In the genomic region with DNA sequence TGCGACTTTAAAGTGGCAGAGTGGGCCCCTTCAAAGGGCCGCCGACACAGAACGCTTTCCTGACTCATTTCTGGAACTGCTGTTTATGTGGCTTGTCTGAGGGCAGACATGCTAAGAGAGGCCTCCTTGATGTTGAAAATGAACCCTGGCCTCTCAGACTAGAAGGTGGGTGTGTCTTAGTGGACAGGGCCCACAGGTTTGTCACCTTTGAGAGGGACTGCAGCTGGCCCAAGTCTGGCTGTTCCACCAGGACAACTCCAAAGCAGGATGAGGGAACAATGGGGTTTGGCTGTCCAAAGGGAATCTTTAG, we compare ENCODE assay signal across 24 mouse cellular contexts. TPM values are rescaled to one million over a fixed set of nuclear protein-coding genes. Genes with fewer than 3 reads are reported as not detected.
DNase-seq lines count a peak whose midpoint lies in the region; ATAC-seq and TF ChIP-seq lines count a peak whose summit lies in the region.
"Had no signal": no experiment of that assay in that cellular context is flagged by ENCODE, and none has a peak within 500 bp of the region (broad histone marks: within the 10 kb centered on the region; RNA-seq: fewer than 3 reads in every experiment).

No protein-coding gene starts in this region.

- no peak for DNase-seq in heart, postnatal 14 days
- DNase-seq in lung, postnatal 0 days (ENCODE audit: low spot score) = no peak
- DNase-seq in lung, postnatal 4 days = no peak
- DNase-seq in stomach, postnatal 0 days (ENCODE audit: low spot score) = no peak
- no peak for DNase-seq in frontal cortex, postnatal 36 days (ENCODE audit: low spot score in 2 of 2)
- DNase-seq: adrenal gland, postnatal 14 days; cerebellum, adult 2 months; gastrocnemius, postnatal 10 days; left cerebral cortex, postnatal 4 days; lung, postnatal 36 days; thymus, adult 2 months had no signal

- WGBS in heart, embryonic 11.5 days (ENCODE audit: insufficient replicate concordance) = 80% methylated on average over 4 of the region's 4 CpGs
- WGBS in lung, postnatal 0 days = 46% methylated on average over 4 of the region's 4 CpGs
- WGBS in embryonic facial prominence, embryonic 15.5 days = 66% methylated on average over 4 of the region's 4 CpGs
- 77% methylated on average over 4 of the region's 4 CpGs for WGBS in limb, embryonic 12.5 days
- 50% methylated on average over 4 of the region's 4 CpGs for WGBS in stomach, postnatal 0 days

- no peak overlapping the region for H3K4me2 ChIP-seq in heart, embryonic 11.5 days
- H3K4me2 ChIP-seq in lung, postnatal 0 days (replicated peaks; ENCODE audit: low read depth, low read length) = no peak overlapping the region
- no peak overlapping the region for H3K4me2 ChIP-seq in embryonic facial prominence, embryonic 15.5 days (replicated peaks)
- H3K4me2 ChIP-seq in limb, embryonic 12.5 days = no peak overlapping the region
- H3K4me2 ChIP-seq in stomach, postnatal 0 days (replicated peaks; ENCODE audit: low read depth) = no peak overlapping the region
- H3K4me2 ChIP-seq: midbrain, embryonic 12.5 days had no signal

- no peak for TF ChIP-seq EP300 in lung, postnatal 0 days (IDR thresholded peaks at IDR 0.05)
- no peak for TF ChIP-seq EP300 in stomach, postnatal 0 days (optimal IDR thresholded peaks at IDR 0.05)

- H3K9me3 ChIP-seq in heart, embryonic 11.5 days (replicated peaks; ENCODE audit: control insufficient read depth, low read length) = no peaks in the 10 kb centered on the region
- H3K9me3 ChIP-seq in lung, postnatal 0 days (ENCODE audit: low read length) = no peaks in the 10 kb centered on the region
- no peaks in the 10 kb centered on the region for H3K9me3 ChIP-seq in embryonic facial prominence, embryonic 15.5 days (replicated peaks)
- H3K9me3 ChIP-seq in limb, embryonic 12.5 days = no peaks in the 10 kb centered on the region
- no peaks in the 10 kb centered on the region for H3K9me3 ChIP-seq in stomach, postnatal 0 days (ENCODE audit: control insufficient read depth, low read length)
- H3K9me3 ChIP-seq: midbrain, embryonic 12.5 days had no signal

- H3K36me3 ChIP-seq in heart, embryonic 11.5 days (ENCODE audit: control insufficient read depth, insufficient read depth, low read length) = no peaks in the 10 kb centered on the region
- H3K36me3 ChIP-seq in lung, postnatal 0 days (ENCODE audit: insufficient read depth, low read length) = no peaks in the 10 kb centered on the region
- H3K36me3 ChIP-seq in embryonic facial prominence, embryonic 15.5 days = no peaks in the 10 kb centered on the region
- H3K36me3 ChIP-seq in limb, embryonic 12.5 days = peaks cover 11% of the 10 kb centered on the region
- H3K36me3 ChIP-seq in stomach, postnatal 0 days (ENCODE audit: control insufficient read depth, insufficient read depth, low read length) = no peaks in the 10 kb centered on the region
- H3K36me3 ChIP-seq: midbrain, embryonic 12.5 days had no signal

- ATAC-seq in heart, embryonic 11.5 days (replicated peaks; ENCODE audit: insufficient number of reproducible peaks, low FRiP score, low TSS enrichment) = no peak
- peak; percentile 9; the same call in 1 of the 2 replicates for ATAC-seq in lung, postnatal 0 days
- no peak for ATAC-seq in embryonic facial prominence, embryonic 15.5 days (ENCODE audit: insufficient number of reproducible peaks, low FRiP score, low TSS enrichment, low read depth)
- ATAC-seq in limb, embryonic 12.5 days (ENCODE audit: insufficient number of reproducible peaks, insufficient read depth, low FRiP score, low TSS enrichment, low read depth) = no peak
- ATAC-seq in stomach, postnatal 0 days (ENCODE audit: low FRiP score, low TSS enrichment) = no peak
- ATAC-seq: activated CD4-positive, CD25-positive, alpha-beta regulatory T cell, adult 4 months had no signal

- no peaks in the 10 kb centered on the region for H3K27me3 ChIP-seq in heart, embryonic 11.5 days (ENCODE audit: control insufficient read depth, insufficient read depth, low read length)
- no peaks in the 10 kb centered on the region for H3K27me3 ChIP-seq in lung, postnatal 0 days (replicated peaks; ENCODE audit: insufficient read depth, low read length)
- H3K27me3 ChIP-seq in embryonic facial prominence, embryonic 15.5 days = no peaks in the 10 kb centered on the region
- H3K27me3 ChIP-seq in limb, embryonic 12.5 days = no peaks in the 10 kb centered on the region
- no peaks in the 10 kb centered on the region for H3K27me3 ChIP-seq in stomach, postnatal 0 days (ENCODE audit: control insufficient read depth, insufficient read depth, low read length)
- H3K27me3 ChIP-seq: midbrain, embryonic 12.5 days; Patski had no signal

- H3K4me3 ChIP-seq in heart, embryonic 11.5 days (ENCODE audit: low read depth, low read length) = no peak overlapping the region
- H3K4me3 ChIP-seq in lung, postnatal 0 days (ENCODE audit: low read depth, low read length) = no peak overlapping the region
- H3K4me3 ChIP-seq in embryonic facial prominence, embryonic 15.5 days (replicated peaks) = no peak overlapping the region
- H3K4me3 ChIP-seq in limb, embryonic 12.5 days (replicated peaks) = no peak overlapping the region
- no peak overlapping the region for H3K4me3 ChIP-seq in stomach, postnatal 0 days (ENCODE audit: low read depth, low read length)
- H3K4me3 ChIP-seq: midbrain, embryonic 12.5 days; myocyte had no signal

- no peak for TF ChIP-seq CTCF in lung, postnatal 0 days (IDR thresholded peaks at IDR 0.05)
- TF ChIP-seq CTCF in stomach, postnatal 0 days (IDR thresholded peaks at IDR 0.05; ENCODE audit: low read depth) = no peak

- H3K9ac ChIP-seq in heart, embryonic 11.5 days (ENCODE audit: low read depth, low read length) = 0 out of 2 replicates have a peak overlapping the region, but pooled peaks have one; percentile 34
- no peak overlapping the region for H3K9ac ChIP-seq in lung, postnatal 0 days (replicated peaks; ENCODE audit: low read depth)
- H3K9ac ChIP-seq in embryonic facial prominence, embryonic 15.5 days = no peak overlapping the region
- no peak overlapping the region for H3K9ac ChIP-seq in limb, embryonic 12.5 days (replicated peaks)
- H3K9ac ChIP-seq in stomach, postnatal 0 days (ENCODE audit: low read length) = no peak overlapping the region
- H3K9ac ChIP-seq: midbrain, embryonic 12.5 days had no signal

- H3K27ac ChIP-seq in heart, embryonic 11.5 days (ENCODE audit: low read depth, low read length) = peak overlapping the region; percentile 66
- no peak overlapping the region for H3K27ac ChIP-seq in lung, postnatal 0 days (ENCODE audit: low read length)
- H3K27ac ChIP-seq in embryonic facial prominence, embryonic 15.5 days (replicated peaks) = peak overlapping the region; percentile 55; the same call in 1 of the 2 replicates
- peak overlapping the region; percentile 62; the same call in 1 of the 2 replicates for H3K27ac ChIP-seq in limb, embryonic 12.5 days
- H3K27ac ChIP-seq in stomach, postnatal 0 days (replicated peaks) = no peak overlapping the region
- H3K27ac ChIP-seq: midbrain, embryonic 12.5 days had no signal

- H3K4me1 ChIP-seq in heart, embryonic 11.5 days (ENCODE audit: control insufficient read depth, insufficient read depth, low read length) = peaks cover 25% of the 10 kb centered on the region
- peaks cover 3% of the 10 kb centered on the region; the same call in 1 of the 2 replicates for H3K4me1 ChIP-seq in lung, postnatal 0 days (ENCODE audit: insufficient read depth, low read depth, low read length)
- peaks cover 55% of the 10 kb centered on the region for H3K4me1 ChIP-seq in embryonic facial prominence, embryonic 15.5 days
- peaks cover 37% of the 10 kb centered on the region for H3K4me1 ChIP-seq in limb, embryonic 12.5 days (replicated peaks)
- no peaks in the 10 kb centered on the region for H3K4me1 ChIP-seq in stomach, postnatal 0 days (replicated peaks; ENCODE audit: control insufficient read depth, insufficient read depth)

- intact Hi-C loops in heart, postnatal 14 days (cut with DNase I) = no loop called here

RNA-seq across cellular contexts. Expression of gene Chst12, which starts 12.5 kb away (rescaled TPM):
- 17.4 and 20.2 TPM in 2 replicates for polyA plus RNA-seq in heart, embryonic 11.5 days (2014; fragmentation: Nextera tagmentation; extraction: Ambion mirVana)
- 1 to 10 TPM; 6.7 to 6.8 TPM for total RNA-seq in heart, postnatal 14 days (2021)
- polyA plus RNA-seq in lung, postnatal 0 days (2015; fragmentation: Nextera tagmentation; extraction: Ambion mirVana) = 19.9 and 21.7 TPM in 2 replicates
- polyA plus RNA-seq in embryonic facial prominence, embryonic 15.5 days (2015; fragmentation: Nextera tagmentation; extraction: Ambion mirVana) = 28.9 and 30.6 TPM in 2 replicates
- 14.4 and 17.0 TPM in 2 replicates for polyA plus RNA-seq in limb, embryonic 12.5 days (2016; fragmentation: Nextera tagmentation; extraction: Ambion mirVana)
- polyA plus RNA-seq in stomach, postnatal 0 days (2015; fragmentation: Nextera tagmentation; extraction: Ambion mirVana) = 12.8 and 15.8 TPM in 2 replicates

RNA-seq across cellular contexts. Expression of gene Grifin, which starts 47.0 kb away (rescaled TPM):
- polyA plus RNA-seq in heart, embryonic 11.5 days (2014; fragmentation: Nextera tagmentation; extraction: Ambion mirVana) = 0.74 TPM in 1 of 2 replicates, not detected in the other
- total RNA-seq in heart, postnatal 14 days (2021) = not detected
- polyA plus RNA-seq in lung, postnatal 0 days (2015; fragmentation: Nextera tagmentation; extraction: Ambion mirVana) = not detected in 2 replicates
- not detected in 2 replicates for polyA plus RNA-seq in embryonic facial prominence, embryonic 15.5 days (2015; fragmentation: Nextera tagmentation; extraction: Ambion mirVana)
- polyA plus RNA-seq in limb, embryonic 12.5 days (2016; fragmentation: Nextera tagmentation; extraction: Ambion mirVana) = 0.36 TPM in 1 of 2 replicates, not detected in the other
- 0.17 TPM in 2 replicates for polyA plus RNA-seq in stomach, postnatal 0 days (2015; fragmentation: Nextera tagmentation; extraction: Ambion mirVana)
- total RNA-seq: adrenal gland, postnatal 14 days; gastrocnemius, postnatal 10 days; heart, adult 8-10 months; hematopoietic stem cell, adult 5-6 weeks; layer of hippocampus, postnatal 25 days; left cerebral cortex, postnatal 4 days; neutrophil, adult 5-6 weeks had no signal
- polyA plus RNA-seq: forebrain, embryonic 11.5 days; large intestine, adult 2 months; midbrain, embryonic 12.5 days; myocyte had no signal

Comparison
In these comparisons a context has a peak if more than half of its experiments do, and no peak if none do; other contexts are left out.
1. H3K27ac ChIP-seq: peak in heart, embryonic 11.5 days (single experiment), embryonic facial prominence, embryonic 15.5 days (single experiment) and limb, embryonic 12.5 days (single experiment); none in lung, postnatal 0 days (single experiment) and stomach, postnatal 0 days (single experiment).